Mouse (Mus musculus): Measurements from ENCODE around the gene Galp.

Galp gene

GRCm38 (mm10) chr7:6196790-6197189 is at the start of gene Galp:
TSS of gene Galp (plus strand) at chr7:6197090.
- DNase-seq (ENCODE audit: low spot score in 2 of 2) = no peak

- no peak for DNase-seq (ENCODE audit: low spot score in 2 of 2)
Observed at GRCm38 (mm10) chr7:6147688-6148087, 49.2 kb upstream of the Galp start.

- no peak for DNase-seq (ENCODE audit: low spot score in 2 of 2)
Observed at GRCm38 (mm10) chr7:6151266-6151665, 45.6 kb upstream of the Galp start.

GRCm38 (mm10) chr7:6152036-6152435 is 44.9 kb upstream of the Galp start:
- DNase-seq (ENCODE audit: low spot score in 2 of 2) = no peak

DNA sequence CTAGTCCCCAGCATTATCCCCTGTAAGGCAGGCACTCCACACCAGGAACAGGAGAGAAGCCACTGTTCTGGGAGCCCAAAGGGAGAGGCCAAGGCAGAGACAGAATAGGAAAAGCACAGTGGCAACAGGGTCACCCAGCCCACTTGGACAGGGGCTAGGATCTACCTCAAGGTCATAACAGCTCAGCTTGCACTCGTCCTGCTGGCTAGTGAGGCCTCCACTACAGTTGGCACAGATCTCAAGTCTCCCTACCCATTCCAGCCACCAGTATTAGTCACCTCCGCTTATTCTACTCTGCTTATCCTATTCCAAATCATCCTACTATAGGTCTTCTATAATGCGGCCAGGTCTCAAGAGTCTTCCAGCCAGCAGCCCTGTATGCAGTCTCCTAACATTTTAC is 43.8 kb upstream of the Galp start:
- DNase-seq (ENCODE audit: low spot score in 2 of 2) = no peak

DNA sequence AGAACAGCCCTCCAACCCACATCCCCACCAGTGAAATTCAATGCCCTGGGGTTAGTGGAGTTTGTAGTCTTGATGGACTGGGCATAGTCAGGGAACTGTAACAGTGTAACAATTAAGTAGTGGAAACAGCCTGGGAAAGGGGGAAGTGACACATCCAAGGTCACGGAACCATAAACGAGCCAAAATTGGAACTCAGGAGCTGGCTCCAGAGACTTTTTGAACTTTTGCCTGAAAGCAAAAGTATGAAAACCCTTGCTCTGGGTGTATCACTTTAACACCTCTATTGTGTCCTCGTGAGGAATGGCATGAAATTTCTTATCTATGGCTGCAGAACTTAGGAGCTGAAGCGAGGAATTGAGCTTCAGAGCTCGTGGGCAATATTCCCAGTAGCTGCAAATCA is 42.7 kb upstream of the Galp start:
- DNase-seq (ENCODE audit: low spot score in 2 of 2) = no peak

- DNase-seq (ENCODE audit: low spot score in 2 of 2) = peak; percentile 86
Observed at GRCm38 (mm10) chr7:6155031-6155872, 41.6 kb upstream of the Galp start.

DNA sequence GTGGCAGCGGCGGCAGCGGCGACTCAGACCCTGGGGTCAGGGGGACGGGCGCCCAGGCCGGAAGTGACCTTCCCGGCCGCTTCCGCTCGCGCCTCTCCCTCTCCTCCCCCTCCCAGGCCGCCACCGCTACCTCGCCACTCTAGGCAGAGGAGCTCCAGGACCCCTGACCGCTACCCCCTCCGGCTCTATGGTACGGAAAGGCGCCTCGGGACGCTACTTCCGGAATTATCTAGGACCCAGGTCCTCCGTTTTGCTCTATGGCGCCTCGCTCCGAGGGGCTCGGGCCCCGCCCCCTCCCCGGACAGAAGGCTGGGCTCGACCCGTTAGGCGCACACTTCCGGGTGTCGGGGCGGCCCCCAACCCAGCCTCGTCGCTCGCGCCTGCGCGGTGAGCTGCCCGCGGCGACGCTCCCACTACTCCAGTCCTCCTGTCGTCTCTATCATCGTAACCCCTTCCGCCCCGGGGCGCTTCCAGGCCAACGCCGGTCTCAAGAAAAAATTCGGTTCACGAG is 40.9 kb upstream of the Galp start, which contains the start of gene Zfp787:
Gene Zfp787, minus strand, starts transcription at position 97 of the 511 bp plus-strand sequence.
- DNase-seq (ENCODE audit: low spot score in 2 of 2) = peak; percentile 97 to 98

DNA sequence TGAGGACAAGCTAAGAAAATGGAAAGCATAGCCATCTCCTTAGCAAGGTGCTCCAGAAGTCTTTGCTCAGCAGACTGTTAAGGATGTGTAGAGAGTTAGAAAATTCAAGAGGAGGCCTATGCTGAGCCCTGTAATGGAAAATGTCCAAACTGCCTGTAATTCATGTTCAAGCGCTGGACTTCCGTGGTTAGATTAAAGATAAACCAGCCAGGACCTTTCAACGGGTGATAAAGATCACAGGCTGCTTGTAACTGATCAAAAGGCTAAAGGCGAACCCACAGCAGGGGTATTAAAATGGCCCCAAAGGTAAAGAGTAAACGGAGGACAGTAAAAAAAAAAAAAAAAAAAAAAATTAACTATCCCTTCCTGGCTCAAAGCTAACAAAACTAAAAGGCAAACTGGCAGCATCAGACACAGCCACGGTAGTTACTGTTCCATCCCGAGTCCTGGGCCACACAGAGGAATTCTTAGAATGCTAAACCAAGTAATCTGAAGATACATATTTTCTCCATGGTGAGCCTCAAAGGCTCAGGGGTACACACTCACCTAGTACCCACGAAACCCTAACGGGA is 39.9 kb upstream of the Galp start:
- DNase-seq (ENCODE audit: low spot score in 2 of 2) = no peak

DNA sequence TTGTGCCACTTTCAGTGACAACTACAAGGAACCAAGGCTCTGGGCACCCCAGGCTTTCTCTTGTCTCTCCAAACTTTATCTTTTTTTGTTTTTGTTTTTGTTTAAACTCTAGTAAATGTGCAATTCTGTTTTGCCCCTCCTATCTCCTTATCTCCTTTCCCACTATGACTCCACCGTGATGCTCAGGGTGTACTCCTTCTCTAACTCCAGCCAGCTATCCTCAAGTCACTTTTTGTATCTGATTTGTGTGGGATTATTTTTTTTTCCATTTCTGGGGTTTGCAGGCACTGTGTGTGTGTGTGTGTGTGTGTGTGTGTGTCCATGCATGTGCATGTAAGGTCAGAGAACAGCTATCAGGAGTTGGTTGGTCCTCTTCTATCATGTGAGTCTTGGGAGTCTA is 39.4 kb upstream of the Galp start:
- DNase-seq (ENCODE audit: low spot score in 2 of 2) = no peak

DNA sequence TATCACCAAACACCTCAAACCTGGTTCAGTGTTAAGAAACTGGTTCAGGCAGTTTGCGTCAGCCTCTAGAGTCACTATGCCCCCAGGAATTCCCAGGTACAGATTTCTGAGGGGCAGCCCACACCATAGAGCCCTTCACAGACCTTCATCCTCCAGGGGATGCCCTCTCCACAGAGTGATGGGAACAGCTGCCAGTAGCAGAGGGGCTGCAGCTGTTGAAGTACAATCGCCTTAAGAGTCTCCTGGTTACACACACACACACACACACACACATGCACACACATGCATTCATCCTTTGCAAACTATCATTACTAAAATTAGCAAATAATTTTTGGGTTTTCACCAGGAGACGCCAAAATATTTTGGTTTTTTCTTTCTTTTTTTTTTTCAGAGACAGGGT is 37.3 kb upstream of the Galp start:
- no peak for DNase-seq (ENCODE audit: low spot score in 2 of 2)

GRCm38 (mm10) chr7:6161541-6161940 is 35.3 kb upstream of the Galp start:
- DNase-seq (ENCODE audit: low spot score in 2 of 2) = no peak

DNA sequence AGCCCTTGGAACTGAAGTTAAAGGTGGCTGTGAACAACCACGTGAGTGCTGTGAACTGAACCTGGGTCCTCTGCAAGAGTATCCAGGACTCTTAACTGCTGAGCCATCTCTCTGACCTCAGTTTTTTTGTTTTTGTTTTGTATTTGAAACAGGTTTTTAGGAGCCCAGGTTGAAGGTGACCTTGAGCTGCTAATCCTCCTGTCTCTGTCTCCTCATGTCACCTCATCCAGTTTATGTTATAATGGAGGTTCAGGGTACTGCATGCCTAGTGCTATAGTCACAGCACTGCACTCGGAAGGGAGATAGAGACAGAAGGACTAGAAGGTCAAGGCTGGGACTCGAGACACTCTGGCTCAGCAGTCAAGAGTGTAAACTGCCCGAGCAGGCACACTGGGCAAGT is 34.7 kb upstream of the Galp start:
- DNase-seq (ENCODE audit: low spot score in 2 of 2) = no peak

- DNase-seq (ENCODE audit: low spot score in 2 of 2) = no peak
Observed at GRCm38 (mm10) chr7:6164671-6165070, 32.2 kb upstream of the Galp start.

DNA sequence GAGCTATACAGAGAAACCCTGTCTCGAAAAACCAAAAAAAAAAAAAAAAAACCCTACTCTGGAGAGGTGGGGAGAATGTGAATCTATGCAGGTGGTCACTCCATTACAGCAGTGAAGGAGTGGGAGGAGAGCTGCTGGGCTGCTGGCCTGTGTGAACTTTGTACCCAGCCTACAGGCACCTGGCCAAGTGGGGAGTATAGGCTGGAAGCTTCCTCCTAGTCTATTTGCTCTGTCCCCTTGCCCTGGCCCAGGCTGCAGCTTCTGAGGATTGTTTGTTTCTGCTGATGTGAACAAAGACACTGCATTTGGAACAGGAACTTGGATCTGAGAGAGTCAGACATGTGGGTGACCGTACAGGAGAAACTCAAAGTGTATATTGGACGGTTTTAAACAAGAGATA is 27.5 kb upstream of the Galp start:
- no peak for DNase-seq (ENCODE audit: low spot score in 2 of 2)

- no peak for DNase-seq (ENCODE audit: low spot score in 2 of 2)
Observed at GRCm38 (mm10) chr7:6170391-6170790, 26.5 kb upstream of the Galp start.

GRCm38 (mm10) chr7:6170871-6171270 is 26.0 kb upstream of the Galp start:
- no peak for DNase-seq (ENCODE audit: low spot score in 2 of 2)

GRCm38 (mm10) chr7:6171444-6172005 is 25.4 kb upstream of the Galp start:
- peak in 1 of 2 experiments; percentile 62 for DNase-seq (ENCODE audit: low spot score in 2 of 2)

DNA sequence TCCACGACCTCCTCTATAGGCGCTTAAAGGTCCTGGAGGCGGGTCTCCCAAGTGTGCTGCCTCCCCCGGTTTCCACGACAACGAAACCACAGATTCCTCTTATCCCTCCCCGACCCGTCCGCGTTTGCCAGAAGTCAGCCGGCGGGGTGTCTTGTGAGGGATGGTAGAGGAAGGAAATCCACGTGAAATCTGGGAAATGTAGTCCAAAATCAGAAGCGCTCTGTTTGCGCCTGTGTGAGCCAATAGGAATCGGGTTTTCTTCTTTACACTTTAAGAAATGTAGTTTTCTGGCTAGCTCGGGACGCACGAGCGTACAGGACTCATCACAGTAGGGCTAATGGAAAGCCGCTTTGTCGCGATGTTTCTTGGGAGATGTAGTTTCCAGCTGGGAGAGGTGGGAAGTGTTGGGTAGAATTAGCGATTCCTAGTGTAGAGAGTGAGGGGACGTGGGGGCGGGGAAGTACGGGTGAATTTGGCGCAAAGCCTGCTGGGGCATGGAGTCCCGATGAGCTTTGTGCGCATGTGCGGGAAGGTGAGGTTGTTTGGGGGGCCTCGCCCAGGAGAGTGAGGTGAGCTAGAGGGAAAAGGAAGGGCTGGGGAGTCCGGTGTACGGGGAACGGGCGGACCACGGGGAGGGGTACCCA is 24.8 kb upstream of the Galp start, which contains the start of gene Zfp444:
Gene Zfp444, plus strand, starts transcription at position 221 of the 644 bp plus-strand sequence.
- DNase-seq (ENCODE audit: low spot score in 2 of 2) = peak; percentile 97

DNA sequence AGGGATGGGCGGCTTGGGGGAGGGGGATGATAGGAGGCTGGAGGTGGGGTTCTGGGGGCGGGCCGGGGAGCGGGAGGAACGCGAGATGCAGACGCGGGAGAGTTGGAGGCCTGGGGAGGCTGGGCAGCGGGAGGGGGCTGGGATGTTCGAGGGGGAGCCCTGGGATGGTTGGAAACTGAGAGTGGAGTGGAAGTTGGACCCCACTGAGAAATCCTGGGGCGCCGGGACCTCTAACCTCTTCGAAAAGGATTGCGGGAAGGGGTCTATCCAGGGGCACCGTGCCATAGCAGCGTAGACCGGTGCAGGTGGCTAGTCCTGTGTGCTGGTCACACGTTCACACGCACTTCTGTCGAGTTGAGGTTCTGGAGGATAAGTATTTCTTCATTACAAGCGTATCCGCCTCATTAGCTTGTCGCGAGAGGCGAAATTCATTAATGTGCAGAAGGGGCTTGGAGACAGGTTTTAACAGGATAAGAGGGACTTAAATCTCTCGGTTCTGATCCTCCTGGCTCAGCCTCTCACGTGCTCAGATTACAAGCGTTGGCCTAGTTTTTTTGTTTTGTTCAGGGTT is 24.1 kb upstream of the Galp start:
- DNase-seq (ENCODE audit: low spot score in 2 of 2) = no peak

DNA sequence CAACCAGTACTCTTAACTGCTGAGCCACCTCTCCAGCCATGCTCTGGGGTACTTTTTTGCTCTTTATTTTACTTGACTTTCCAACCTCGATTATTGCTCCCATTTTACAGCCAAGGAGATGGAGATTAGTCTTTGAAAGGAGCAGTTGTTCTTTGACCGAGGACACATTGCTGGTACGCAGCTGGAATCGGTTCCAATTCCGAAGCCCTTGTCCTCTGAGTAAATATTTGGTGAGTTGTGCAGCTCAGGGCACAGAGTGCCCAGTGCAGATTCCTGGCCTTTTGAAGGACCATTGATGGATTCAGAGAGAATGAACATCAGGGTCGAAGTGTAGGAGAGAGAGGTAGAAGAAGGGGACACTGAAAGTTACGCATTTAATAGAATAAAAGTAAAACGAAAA is 23.0 kb upstream of the Galp start:
- DNase-seq (ENCODE audit: low spot score in 2 of 2) = no peak

Data from heart, adult 9 months (tissue).